Mouse (Mus musculus) intestine, postnatal 0 days (tissue): ENCODE data around the gene Fgf11. TPM values are rescaled to one million over a fixed set of nuclear protein-coding genes. Genes with fewer than 3 reads are reported as not detected.
A peak's percentile ranks its signal among the peaks of the same experiment; 100 is the strongest.

Experiments used
- ATAC-seq: fragments of 200-750 bp; cut with Nextera tagmentation; 2 replicates; pipeline ENCODE4 v1.8.0; 2017; ENCODE audit warnings: mild to moderate bottlenecking, moderate TSS enrichment, moderate library complexity
- H3K27ac ChIP-seq: fragments of 300-500 bp; sonication (generic); 2 replicates; pipeline ENCODE4 v1.5.1; 2014; ENCODE audit warnings: mild to moderate bottlenecking, low read depth, low read length, moderate library complexity
- H3K27me3 ChIP-seq: fragments of 300-500 bp; sonication (generic); replicated peaks from 2 replicates; pipeline ENCODE4 v1.6.1; 2014; ENCODE audit warnings: low read length, mixed read lengths; ENCODE audit not compliant: control insufficient read depth, insufficient read depth
- H3K36me3 ChIP-seq: fragments of 300-500 bp; sonication (generic); 2 replicates; pipeline ENCODE4 v1.6.1; 2014; ENCODE audit warnings: mild to moderate bottlenecking, moderate library complexity; ENCODE audit not compliant: control insufficient read depth, insufficient read depth
- H3K4me1 ChIP-seq: fragments of 300-500 bp; sonication (generic); replicated peaks from 2 replicates; pipeline ENCODE4 v1.6.1; 2014; ENCODE audit warnings: antibody characterized with exemption, low read length, mixed read lengths; ENCODE audit not compliant: control insufficient read depth, insufficient read depth
- H3K4me2 ChIP-seq: fragments of 300-500 bp; sonication (generic); replicated peaks from 2 replicates; pipeline ENCODE4 v1.6.1; 2014; ENCODE audit warnings: low read depth, mild to moderate bottlenecking, moderate library complexity
- H3K4me3 ChIP-seq: fragments of 300-500 bp; sonication (generic); 2 replicates; pipeline ENCODE4 v1.5.1; 2014; ENCODE audit warnings: low read depth, low read length
- H3K9ac ChIP-seq: fragments of 300-500 bp; sonication (generic); 2 replicates; pipeline ENCODE4 v1.6.1; 2014; ENCODE audit warnings: mild to moderate bottlenecking, low read depth, low read length
- H3K9me3 ChIP-seq: fragments of 300-500 bp; sonication (generic); 2 replicates; pipeline ENCODE4 v1.6.1; 2016; ENCODE audit warnings: mixed run types; ENCODE audit not compliant: control insufficient read depth
- CTCF ChIP-seq: sonication (generic); IDR thresholded peaks from 2 replicates; pipeline ENCODE4 v1.5.1; 2016; ENCODE audit warnings: low read depth, mild to moderate bottlenecking, control low read depth, antibody characterized with exemption, moderate library complexity
- WGBS: fragments of 180-500 bp; shearing (Covaris S2); extraction: QIAGEN DNeasy Blood & Tissue Kit; methylation state at CpG from one replicate; pipeline ENCODE4 v1.1.7; 2014; 5-methylcytosine and 5-hydroxymethylcytosine counted together
- polyA plus RNA-seq: library from polyadenylated mRNA; unstranded; fragments of >200 nt; fragmentation: Nextera tagmentation; extraction: Ambion mirVana; gene quantifications from 2 replicates; pipeline ENCODE4 v1.2.1, GENCODE M21; 2015

Gene Fgf11
- polyA plus RNA-seq, 1 experiment from 2014 or later = 0.18 TPM

DNA sequence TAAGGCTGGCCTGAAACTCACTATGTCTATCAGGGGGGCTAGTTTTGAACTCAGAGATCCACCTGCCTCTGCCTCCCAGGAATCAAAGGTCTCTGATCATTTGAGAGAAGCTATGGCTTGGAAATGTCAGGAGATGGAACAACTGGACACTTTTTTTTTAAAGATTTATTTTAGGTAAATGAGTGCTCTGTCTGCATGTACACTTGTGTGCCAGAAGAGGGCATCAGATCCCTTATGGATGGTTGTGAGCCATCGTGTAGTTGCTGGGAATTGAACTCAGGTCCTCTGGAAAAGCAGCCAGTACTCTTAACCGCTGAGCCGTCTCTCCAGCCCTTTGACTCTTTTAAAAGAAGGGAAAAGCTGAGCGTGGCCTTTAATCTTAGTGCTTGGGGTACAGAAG is 4.7 kb upstream of the Fgf11 start:
- no peak for ATAC-seq
- peak; percentile 39 for TF ChIP-seq CTCF
- H3K27me3 ChIP-seq = 0 out of 2 replicates have a peak, but pooled peaks cover 2% of the 10 kb centered on the region

DNA sequence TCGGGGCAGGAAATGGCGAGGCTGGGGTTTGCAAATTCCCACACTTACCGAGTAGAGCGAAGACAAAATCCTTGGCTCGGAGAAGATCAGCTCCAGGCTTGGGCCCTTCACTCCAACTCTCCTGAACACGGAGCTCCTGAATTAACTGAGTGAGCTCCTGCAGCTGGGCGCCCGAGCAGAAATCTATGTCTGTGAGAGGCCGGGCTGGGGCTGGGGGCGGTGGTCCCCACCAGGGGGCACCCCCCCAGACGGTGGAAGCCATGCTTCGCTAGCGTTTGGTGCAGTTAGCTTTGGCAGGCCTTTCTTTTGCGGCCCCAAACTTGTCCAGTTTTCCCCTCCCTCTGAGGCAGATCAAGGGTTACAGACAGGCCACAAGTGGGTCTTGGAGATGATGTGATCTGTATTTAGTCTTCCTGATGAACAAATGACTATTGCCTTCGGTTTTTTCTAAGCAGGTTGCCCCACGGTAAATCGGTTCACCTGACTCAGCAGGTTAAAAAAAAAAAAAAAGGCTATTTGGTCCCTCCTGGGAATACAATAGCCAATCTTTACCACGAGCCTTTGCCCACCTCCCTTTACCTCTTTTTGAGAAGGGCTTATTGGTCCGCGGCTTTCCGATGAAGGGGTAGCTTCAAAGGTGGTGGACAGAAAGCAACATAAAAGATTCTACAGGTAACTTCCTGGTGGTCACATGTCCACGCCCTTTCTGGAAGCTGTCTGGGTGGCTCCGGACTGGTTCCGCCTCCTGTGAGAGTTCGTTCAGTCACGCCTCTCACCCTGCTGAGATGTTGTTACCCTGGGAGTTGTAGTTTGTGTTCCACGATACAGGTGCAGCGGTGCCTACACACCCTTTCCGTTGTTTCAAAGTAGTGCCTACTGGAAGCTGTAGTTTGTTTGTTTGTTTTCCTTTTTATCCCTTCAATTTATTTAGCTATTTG is 3.6 kb upstream of the Fgf11 start, which contains the start of gene Tmem102:
TSS of gene Tmem102 (minus strand) at position 653 of the 938 bp plus-strand sequence.
- 12% methylated on average over 29 of the region's 29 CpGs for WGBS
- peaks cover 12% of the 10 kb centered on the region; the same call in 1 of the 2 replicates for H3K27me3 ChIP-seq
- peak within 1 kb of the TSS; percentile 55 for H3K27ac ChIP-seq
- TF ChIP-seq CTCF = peak; percentile 24; the same call in 1 of the 2 replicates
- H3K4me3 ChIP-seq = peak within 1 kb of the TSS; percentile 55
- no peaks in the 10 kb centered on the region for H3K9me3 ChIP-seq
- H3K36me3 ChIP-seq = no peaks in the 10 kb centered on the region
- H3K9ac ChIP-seq = peak within 1 kb of the TSS; percentile 46
- peak; percentile 64 for ATAC-seq
- peak within 1 kb of the TSS; percentile 90 for H3K4me2 ChIP-seq
- peaks cover 13% of the 10 kb centered on the region; the same call in 1 of the 2 replicates for H3K4me1 ChIP-seq

More for the DNA sequence above, 4.7 kb upstream of the Fgf11 start:
- Histone ChIP-seq H3K9ac (no peak overlapping the region), H3K27ac (no peak overlapping the region), H3K9me3 (no peaks in the 10 kb centered on the region), H3K4me2 (no peak overlapping the region), H3K4me1 (peaks cover 4% of the 10 kb centered on the region; the same call in 1 of the 2 replicates), H3K4me3 (no peak overlapping the region), H3K36me3 (no peaks in the 10 kb centered on the region)
- WGBS = 83% methylated on average over 4 of the region's 4 CpGs

DNA sequence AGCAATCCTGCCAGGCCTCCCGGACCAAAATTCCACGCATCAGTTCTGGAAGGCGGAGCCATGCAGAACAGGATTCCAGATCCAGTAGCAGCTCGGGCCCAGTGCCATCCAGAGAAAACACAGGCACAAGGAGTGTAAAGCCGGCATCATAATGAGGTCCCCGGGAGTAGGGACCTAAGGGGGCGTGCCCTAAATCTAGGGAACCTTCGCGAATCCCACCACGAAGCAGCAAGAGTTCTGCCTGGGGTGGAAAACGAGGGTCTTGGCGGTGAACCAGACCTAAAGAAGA is 2.9 kb upstream of the Fgf11 start:
- Histone ChIP-seq H3K36me3 (no peaks in the 10 kb centered on the region), H3K27ac (peak overlapping the region; percentile 55), H3K4me1 (peaks cover 13% of the 10 kb centered on the region; the same call in 1 of the 2 replicates), H3K9ac (peak overlapping the region; percentile 38), H3K9me3 (no peaks in the 10 kb centered on the region), H3K4me2 (peak overlapping the region; percentile 90), H3K27me3 (peaks cover 13% of the 10 kb centered on the region; the same call in 1 of the 2 replicates), H3K4me3 (peak overlapping the region; percentile 55)
- no peak for ATAC-seq
- 9% methylated on average over 12 of the region's 12 CpGs for WGBS
- TF ChIP-seq CTCF = no peak

DNA sequence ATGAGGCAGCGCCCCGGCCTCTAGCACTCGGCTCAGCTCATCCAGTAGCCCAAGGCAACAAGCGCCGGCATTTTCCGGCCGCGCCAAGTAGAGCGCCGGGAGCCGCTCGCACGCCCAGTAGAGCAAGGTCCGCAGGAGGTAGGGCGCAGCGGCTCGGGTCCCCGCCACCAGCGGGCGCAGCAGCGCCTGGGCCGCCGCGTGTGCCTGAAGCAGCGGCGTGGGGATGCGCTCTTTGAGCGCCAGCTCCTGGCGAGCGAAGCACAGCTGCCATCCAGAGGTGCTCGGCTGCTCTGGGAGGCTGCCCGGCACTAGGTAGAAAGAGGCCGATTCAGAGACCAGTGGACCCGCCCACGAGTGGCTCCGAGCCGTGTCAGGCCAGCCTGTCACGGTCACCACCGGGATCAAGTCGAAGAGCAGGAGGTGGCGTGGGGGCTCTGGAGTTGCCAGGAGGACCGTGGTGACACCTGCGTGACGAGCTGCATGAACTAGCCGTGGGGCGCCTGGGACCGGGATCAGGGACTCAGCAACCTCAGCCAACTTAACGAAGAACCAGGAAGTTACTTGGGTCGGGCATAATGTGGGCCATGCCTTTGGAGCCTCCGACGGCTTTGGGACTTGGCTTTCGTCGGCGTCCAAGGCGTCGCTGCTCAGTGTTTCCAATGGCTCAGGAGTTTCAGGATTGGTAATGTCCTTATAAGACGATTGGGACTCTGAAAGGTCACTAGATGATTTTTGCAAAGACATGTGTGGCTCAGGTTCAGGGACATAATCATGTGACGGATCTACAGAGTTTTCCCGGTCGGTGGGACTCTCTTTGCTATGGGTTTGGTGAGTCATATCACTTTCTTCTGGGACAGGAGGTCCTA is 2.4 kb upstream of the Fgf11 start:
- peak overlapping the region; percentile 55 for H3K27ac ChIP-seq
- no peaks in the 10 kb centered on the region for H3K36me3 ChIP-seq
- H3K4me2 ChIP-seq = peak overlapping the region; percentile 90
- WGBS = 1% methylated on average over 60 of the region's 60 CpGs
- peak overlapping the region; percentile 55 for H3K4me3 ChIP-seq
- ATAC-seq = peak; percentile 85
- TF ChIP-seq CTCF = peak; percentile 94
- no peaks in the 10 kb centered on the region for H3K9me3 ChIP-seq
- H3K27me3 ChIP-seq = peaks cover 13% of the 10 kb centered on the region; the same call in 1 of the 2 replicates
- H3K4me1 ChIP-seq = peaks cover 13% of the 10 kb centered on the region; the same call in 1 of the 2 replicates
- H3K9ac ChIP-seq = peak overlapping the region; percentile 46

DNA sequence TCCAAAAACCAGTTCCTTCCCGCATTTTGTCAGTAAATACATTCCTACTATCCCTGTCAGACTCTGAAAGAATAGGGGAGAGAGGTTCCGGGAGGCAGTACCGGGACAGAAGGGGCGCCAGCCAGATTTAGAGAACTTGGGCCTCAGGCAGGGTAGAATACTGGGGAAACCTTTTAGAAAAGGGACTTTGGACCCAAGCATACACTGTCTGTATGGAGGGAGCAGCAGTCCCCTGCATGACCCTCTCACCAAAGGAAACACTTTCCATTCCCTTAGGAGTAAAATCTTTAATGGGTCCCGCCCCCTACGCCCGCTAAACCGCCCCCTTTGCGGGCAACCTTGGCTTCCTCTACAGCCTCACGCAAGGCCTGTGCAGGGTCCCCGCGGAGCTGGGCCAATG is 1.7 kb upstream of the Fgf11 start:
- H3K4me2 ChIP-seq = peak overlapping the region; percentile 90
- peak overlapping the region; percentile 55 for H3K27ac ChIP-seq
- peak; percentile 39 for ATAC-seq
- TF ChIP-seq CTCF = no peak
- H3K4me1 ChIP-seq = peaks cover 13% of the 10 kb centered on the region; the same call in 1 of the 2 replicates
- no peaks in the 10 kb centered on the region for H3K36me3 ChIP-seq
- WGBS = 2% methylated on average over 12 of the region's 12 CpGs
- peaks cover 13% of the 10 kb centered on the region; the same call in 1 of the 2 replicates for H3K27me3 ChIP-seq
- H3K9me3 ChIP-seq = no peaks in the 10 kb centered on the region
- H3K9ac ChIP-seq = peak overlapping the region; percentile 46
- peak overlapping the region; percentile 55 for H3K4me3 ChIP-seq
